Mouse (Mus musculus): ENCODE results near the gene Gm16427. TPM values are rescaled to one million over a fixed set of nuclear protein-coding genes. Genes with fewer than 3 reads are reported as not detected.
"Not testable (repeated sequence)": the region's sequence is repeated elsewhere in the genome, so short reads cannot be mapped to it uniquely, and the experiment has no call there.

Gm16427 gene
- not detected in 2 replicates for polyA plus RNA-seq (2016; fragmentation: Nextera tagmentation; extraction: Ambion mirVana)

- not testable (repeated sequence) for H3K4me3 ChIP-seq; H3K9me3 ChIP-seq; H3K27ac ChIP-seq; H3K36me3 ChIP-seq (replicated peaks); H3K4me1 ChIP-seq; H3K27me3 ChIP-seq (ENCODE audit: poor library complexity, severe bottlenecking); DNase-seq (ENCODE audit: extremely low spot score, low spot score)
- WGBS, result 81% methylated on average over 2 of the region's 3 CpGs
Observed at GRCm38 (mm10) chr5:93540100-93540499, at the start of gene Gm16427. TSS of gene Gm16427 (minus strand) at chr5:93540200.

Other genes with a start within 250 kb of the Gm16427 start
- gene C87414, start 131.4 kb upstream of the Gm16427 start, polyA plus RNA-seq (2016; fragmentation: Nextera tagmentation; extraction: Ambion mirVana), result not detected in 2 replicates

Measured in forebrain, embryonic 10.5 days (tissue).